Mouse (Mus musculus): ENCODE data around the gene Trmt13.
"Not testable (repeated sequence)": the region's sequence is repeated elsewhere in the genome, so short reads cannot be mapped to it uniquely, and the experiment has no call there.

The Trmt13 gene

GRCm38 (mm10) chr3:116634091-116634490 is 19.7 kb upstream of the Trmt13 start:
- no peak for DNase-seq (ENCODE audit: low spot score in 2 of 2)

GRCm38 (mm10) chr3:116632971-116633370 is 18.6 kb upstream of the Trmt13 start:
- DNase-seq (ENCODE audit: low spot score in 2 of 2), result no peak

- no peak for DNase-seq (ENCODE audit: low spot score in 2 of 2)
Measured at GRCm38 (mm10) chr3:116631459-116631858, 17.1 kb upstream of the Trmt13 start.

GRCm38 (mm10) chr3:116622641-116623040 is 8.3 kb upstream of the Trmt13 start:
- DNase-seq (ENCODE audit: low spot score in 2 of 2), result no peak

GRCm38 (mm10) chr3:116620636-116621370 is 6.4 kb upstream of the Trmt13 start:
- DNase-seq (ENCODE audit: low spot score in 2 of 2), result no peak

- no peak for DNase-seq (ENCODE audit: low spot score in 2 of 2)
Measured at GRCm38 (mm10) chr3:116618855-116619254, 4.5 kb upstream of the Trmt13 start.

GRCm38 (mm10) chr3:116615318-116616068 is 1.1 kb upstream of the Trmt13 start:
- no peak for DNase-seq (ENCODE audit: low spot score in 2 of 2)

- DNase-seq (ENCODE audit: low spot score in 2 of 2), result no peak
Measured at GRCm38 (mm10) chr3:116604570-116604969, 9.8 kb downstream of the Trmt13 start.

- no peak for DNase-seq (ENCODE audit: low spot score in 2 of 2)
Measured at GRCm38 (mm10) chr3:116601781-116602180, 12.6 kb downstream of the Trmt13 start.

- DNase-seq (ENCODE audit: low spot score in 2 of 2), result no peak
Measured at GRCm38 (mm10) chr3:116601005-116601404, 13.4 kb downstream of the Trmt13 start.

GRCm38 (mm10) chr3:116599705-116600104 is 14.7 kb downstream of the Trmt13 start:
- no peak for DNase-seq (ENCODE audit: low spot score in 2 of 2)

- DNase-seq (ENCODE audit: low spot score in 2 of 2), result no peak
Measured at GRCm38 (mm10) chr3:116595603-116595991, 18.8 kb downstream of the Trmt13 start.

- peak; percentile 95 to 99 for DNase-seq (ENCODE audit: low spot score in 2 of 2)
Measured at GRCm38 (mm10) chr3:116594728-116595602, 19.4 kb downstream of the Trmt13 start, which contains the start of gene Sass6. Sass6 (plus strand) TSS chr3:116594982.

- peak in 1 of 2 experiments; percentile 62 for DNase-seq (ENCODE audit: low spot score in 2 of 2)
Measured at GRCm38 (mm10) chr3:116594076-116594727, 20.2 kb downstream of the Trmt13 start.

GRCm38 (mm10) chr3:116582201-116582600 is 32.2 kb downstream of the Trmt13 start:
- no peak for DNase-seq (ENCODE audit: low spot score in 2 of 2)

- no peak for DNase-seq (ENCODE audit: low spot score in 2 of 2)
Measured at GRCm38 (mm10) chr3:116577286-116577685, 37.1 kb downstream of the Trmt13 start.

GRCm38 (mm10) chr3:116570628-116571027 is 43.8 kb downstream of the Trmt13 start:
- no peak for DNase-seq (ENCODE audit: low spot score in 2 of 2)

- no peak for DNase-seq (ENCODE audit: low spot score in 2 of 2)
Measured at GRCm38 (mm10) chr3:116563095-116563492, 51.3 kb downstream of the Trmt13 start.

- no peak for DNase-seq (ENCODE audit: low spot score in 2 of 2)
Measured at GRCm38 (mm10) chr3:116562408-116563094, 51.8 kb downstream of the Trmt13 start, which contains the start of gene Lrrc39. Lrrc39 (plus strand) TSS chr3:116562973.

GRCm38 (mm10) chr3:116561315-116561714 is 53.1 kb downstream of the Trmt13 start:
- DNase-seq (ENCODE audit: low spot score in 2 of 2), result not testable (repeated sequence)

GRCm38 (mm10) chr3:116551362-116551761 is 63.0 kb downstream of the Trmt13 start:
- DNase-seq (ENCODE audit: low spot score in 2 of 2), result no peak

Data from urinary bladder, postnatal 4 days (tissue).